Mouse (Mus musculus) intestine, embryonic 16.5 days (tissue): Measurements from ENCODE around the gene Chst14. TPM values are rescaled to one million over a fixed set of nuclear protein-coding genes. Genes with fewer than 3 reads are reported as not detected.

Experiments used
- ATAC-seq: fragments of 200-750 bp; cut with Nextera tagmentation; 2 replicates; pipeline ENCODE4 v1.8.0; 2017; ENCODE audit warnings: moderate TSS enrichment, moderate library complexity
- H3K27ac ChIP-seq: fragments of 300-500 bp; sonication (generic); 2 replicates; pipeline ENCODE4 v1.5.1; 2014; ENCODE audit warnings: mild to moderate bottlenecking, low read length
- H3K27me3 ChIP-seq: fragments of 300-500 bp; sonication (generic); replicated peaks from 2 replicates; pipeline ENCODE4 v1.6.1; 2014; ENCODE audit warnings: low read length, control low read depth, mixed read lengths; ENCODE audit not compliant: control insufficient read depth, insufficient read depth
- H3K36me3 ChIP-seq: fragments of 300-500 bp; sonication (generic); 2 replicates; pipeline ENCODE4 v1.6.1; 2014; ENCODE audit warnings: low read length, control low read depth; ENCODE audit not compliant: control insufficient read depth, insufficient read depth
- H3K4me1 ChIP-seq: fragments of 300-500 bp; sonication (generic); 2 replicates; pipeline ENCODE4 v1.6.1; 2014; ENCODE audit warnings: low read length, control low read depth, mixed read lengths; ENCODE audit not compliant: control insufficient read depth, insufficient read depth
- H3K4me2 ChIP-seq: fragments of 300-500 bp; sonication (generic); 2 replicates; pipeline ENCODE4 v1.6.1; 2014; ENCODE audit warnings: low read depth, low read length, control low read depth
- H3K4me3 ChIP-seq: fragments of 300-500 bp; sonication (generic); 2 replicates; pipeline ENCODE4 v1.5.1; 2014; ENCODE audit warnings: mild to moderate bottlenecking, low read length
- H3K9ac ChIP-seq: fragments of 300-500 bp; sonication (generic); 2 replicates; pipeline ENCODE4 v1.6.1; 2014; ENCODE audit warnings: low read depth, low read length
- H3K9me3 ChIP-seq: fragments of 300-500 bp; sonication (generic); 2 replicates; pipeline ENCODE4 v1.6.1; 2016; ENCODE audit warnings: low read length, control low read depth; ENCODE audit not compliant: control insufficient read depth
- WGBS: fragments of 180-500 bp; shearing (Covaris S2); extraction: QIAGEN DNeasy Blood & Tissue Kit; methylation state at CpG from one replicate; pipeline ENCODE4 v1.1.7; 2014; 5-methylcytosine and 5-hydroxymethylcytosine counted together
- polyA plus RNA-seq: library from polyadenylated mRNA; unstranded; fragments of >200 nt; fragmentation: Nextera tagmentation; extraction: Ambion mirVana; gene quantifications from 2 replicates; pipeline ENCODE4 v1.2.1, GENCODE M21; 2015

The Chst14 gene
- polyA plus RNA-seq, 1 experiment from 2014 or later, result 16.6 TPM

DNA sequence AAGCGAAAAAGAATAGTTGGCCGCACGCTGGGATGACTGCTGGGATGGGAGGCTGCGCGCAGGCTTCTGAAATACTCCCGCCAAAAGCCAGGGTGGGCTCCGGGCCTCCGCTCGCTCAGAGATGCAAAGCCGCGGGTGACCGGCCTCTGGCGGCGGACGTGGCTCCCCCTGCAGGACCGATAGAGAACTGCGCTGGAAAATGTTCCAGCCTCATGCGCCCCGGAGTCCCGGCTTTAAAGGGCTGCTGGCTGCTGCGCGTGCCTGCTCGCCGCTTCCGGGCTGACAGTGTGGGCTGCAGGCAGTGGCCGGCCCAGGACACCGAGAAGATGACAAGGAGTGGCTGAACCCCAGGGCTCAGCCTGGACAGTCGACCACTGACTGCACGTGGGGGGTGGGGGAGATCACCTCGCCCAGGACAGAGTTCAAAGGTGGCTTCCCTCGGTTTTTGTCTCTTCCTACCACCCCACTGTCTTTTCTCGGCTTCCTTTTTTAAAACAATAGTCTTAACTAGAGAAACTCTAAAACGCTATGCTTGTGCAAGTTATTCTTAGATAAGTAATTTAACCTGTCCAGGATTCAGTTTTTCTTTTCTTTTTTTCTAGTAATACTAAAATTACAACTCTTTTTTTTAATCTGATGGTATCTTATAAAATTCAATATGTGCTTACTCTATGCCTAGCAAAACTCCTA is 46.5 kb downstream of the Chst14 start:
- Histone ChIP-seq H3K9ac (peak overlapping the region; percentile 56), H3K9me3 (no peaks in the 10 kb centered on the region), H3K27me3 (peaks cover 16% of the 10 kb centered on the region), H3K27ac (no peak overlapping the region), H3K36me3 (no peaks in the 10 kb centered on the region), H3K4me3 (peak overlapping the region; percentile 40), H3K4me1 (peaks cover 12% of the 10 kb centered on the region; the same call in 1 of the 2 replicates), H3K4me2 (peak overlapping the region; percentile 75)
- 1% methylated on average over 33 of the region's 33 CpGs for WGBS
- ATAC-seq, result peak; percentile 71

DNA sequence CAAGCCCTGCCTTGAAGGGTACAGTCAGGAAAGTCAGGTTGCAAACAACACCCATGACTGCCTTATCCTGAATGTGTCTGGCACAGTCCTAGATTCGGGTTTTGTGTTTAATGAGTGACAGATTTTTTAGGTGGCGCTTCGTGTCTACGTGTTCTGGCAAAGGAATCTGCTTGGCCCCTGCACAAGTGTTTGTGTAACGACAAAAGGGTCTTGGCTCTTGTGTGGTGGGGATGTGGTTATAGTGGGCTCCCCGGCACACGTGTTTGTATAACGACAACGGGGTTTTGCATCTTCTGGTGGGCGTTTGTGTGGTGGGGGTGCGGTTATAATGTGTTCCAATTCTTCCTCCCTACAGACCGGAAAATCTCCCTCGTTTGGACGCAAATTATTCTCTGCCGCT is 49.6 kb downstream of the Chst14 start:
- peaks cover 12% of the 10 kb centered on the region; the same call in 1 of the 2 replicates for H3K4me1 ChIP-seq

DNA sequence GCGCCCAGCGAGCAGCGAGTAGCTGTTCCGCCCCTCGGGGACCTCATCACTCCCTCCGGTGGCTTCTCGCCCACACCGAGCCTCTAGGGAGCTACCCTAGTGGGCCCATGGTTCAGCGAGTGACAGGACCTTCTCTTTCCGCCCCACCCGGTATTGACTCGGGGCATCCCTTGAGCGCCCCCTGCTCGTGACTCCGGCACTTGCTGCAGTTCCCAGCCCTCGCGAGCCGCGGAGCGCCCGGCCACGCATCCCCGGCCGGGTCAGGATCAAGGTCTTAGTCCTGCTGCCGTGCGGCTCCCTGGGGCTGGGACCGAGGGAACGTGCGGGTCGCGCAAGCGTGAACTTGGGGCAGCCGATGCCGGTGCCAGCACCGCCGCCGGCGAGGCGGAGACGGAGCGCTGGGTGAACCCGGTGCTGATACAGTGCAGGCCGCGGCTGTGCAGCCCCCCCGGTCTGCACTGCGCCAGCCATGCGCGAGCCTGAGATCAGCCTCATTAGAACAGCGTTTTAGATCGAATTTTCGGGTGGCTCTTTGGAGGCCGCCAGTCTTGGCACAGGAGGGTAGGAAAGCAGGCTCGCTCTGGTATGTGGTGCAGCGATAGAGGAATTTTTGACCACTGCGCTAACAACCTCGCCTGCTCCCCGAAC is 50.1 kb downstream of the Chst14 start:
- Histone ChIP-seq H3K9ac (peak overlapping the region; percentile 76), H3K27ac (no peak overlapping the region), H3K36me3 (no peaks in the 10 kb centered on the region), H3K4me1 (peaks cover 12% of the 10 kb centered on the region; the same call in 1 of the 2 replicates), H3K4me2 (peak overlapping the region; percentile 99), H3K27me3 (peaks cover 19% of the 10 kb centered on the region), H3K4me3 (peak overlapping the region; percentile 68), H3K9me3 (no peaks in the 10 kb centered on the region)
- 2% methylated on average over 57 of the region's 57 CpGs for WGBS
- ATAC-seq, result peak; percentile 87

More for the DNA sequence above, 49.6 kb downstream of the Chst14 start:
- Histone ChIP-seq H3K4me2 (peak overlapping the region; percentile 99), H3K9me3 (no peaks in the 10 kb centered on the region), H3K36me3 (no peaks in the 10 kb centered on the region), H3K4me3 (peak overlapping the region; percentile 68), H3K9ac (peak overlapping the region; percentile 76), H3K27me3 (peaks cover 19% of the 10 kb centered on the region), H3K27ac (no peak overlapping the region)
- 3% methylated on average over 15 of the region's 15 CpGs for WGBS
- peak; percentile 5; the same call in 1 of the 2 replicates for ATAC-seq

DNA sequence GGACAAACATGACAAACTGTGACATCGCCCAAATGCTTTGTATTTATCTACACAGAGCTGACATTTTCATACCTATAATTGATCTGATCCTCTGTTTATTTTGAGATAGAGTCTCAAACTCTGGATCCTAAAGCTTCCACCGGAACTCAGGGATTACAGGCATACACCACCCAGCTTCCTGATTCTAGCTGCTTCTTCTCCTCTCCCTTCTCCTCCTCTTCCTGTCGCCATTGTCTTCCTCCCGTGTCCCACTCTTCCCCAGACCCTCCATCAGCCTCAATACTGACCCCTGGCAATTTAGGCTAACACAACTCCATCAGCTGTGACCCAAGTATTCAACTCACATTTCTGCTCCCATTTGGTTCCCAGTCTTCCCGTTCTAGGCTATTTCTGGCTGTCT is 50.6 kb downstream of the Chst14 start:
- H3K4me3 ChIP-seq, result peak overlapping the region; percentile 68
- H3K9ac ChIP-seq, result peak overlapping the region; percentile 76; the same call in 1 of the 2 replicates
- WGBS, result 22% methylated on average over 5 of the region's 5 CpGs
- no peak overlapping the region for H3K27ac ChIP-seq
- H3K9me3 ChIP-seq, result no peaks in the 10 kb centered on the region
- no peaks in the 10 kb centered on the region for H3K36me3 ChIP-seq
- H3K4me2 ChIP-seq, result peak overlapping the region; percentile 99
- peaks cover 19% of the 10 kb centered on the region for H3K27me3 ChIP-seq
- ATAC-seq, result no peak
- H3K4me1 ChIP-seq, result peaks cover 12% of the 10 kb centered on the region; the same call in 1 of the 2 replicates

DNA sequence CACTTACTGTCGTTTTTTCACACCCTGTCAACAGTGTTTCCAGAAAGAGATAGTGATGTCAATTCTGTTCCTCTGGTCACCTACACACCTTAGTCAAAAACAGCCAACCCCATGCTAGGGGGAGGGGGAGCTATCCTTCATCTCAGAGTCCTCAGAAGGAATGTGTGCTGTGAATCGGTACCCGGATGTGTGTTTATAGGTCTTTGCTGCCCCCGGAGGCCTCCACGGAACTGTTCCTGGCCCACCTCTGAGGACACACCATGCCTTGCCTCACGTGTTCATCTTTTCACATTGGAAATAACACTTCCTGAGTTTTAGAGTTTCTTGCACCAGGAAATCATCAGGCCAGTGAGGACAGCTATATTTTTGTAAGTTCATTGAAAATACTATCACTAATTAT is 51.8 kb downstream of the Chst14 start:
- Histone ChIP-seq H3K4me3 (no peak overlapping the region), H3K4me2 (no peak overlapping the region), H3K9me3 (no peaks in the 10 kb centered on the region), H3K36me3 (no peaks in the 10 kb centered on the region), H3K9ac (no peak overlapping the region), H3K27me3 (peaks cover 19% of the 10 kb centered on the region), H3K27ac (no peak overlapping the region), H3K4me1 (peaks cover 12% of the 10 kb centered on the region; the same call in 1 of the 2 replicates)
- ATAC-seq, result no peak
- 37% methylated on average over 6 of the region's 6 CpGs for WGBS

Other genes with a start within 250 kb of the Chst14 start
- 0.15 and 0.22 TPM in 2 replicates for gene Ankrd63, start 222.5 kb upstream of the Chst14 start, polyA plus RNA-seq
- 0.99 and 1.3 TPM in 2 replicates for gene Plcb2, start 198.1 kb upstream of the Chst14 start, polyA plus RNA-seq
- 21.9 and 24.1 TPM in 2 replicates for gene Inafm2, start 180.7 kb upstream of the Chst14 start, polyA plus RNA-seq
- 0.93 and 1.2 TPM in 2 replicates for gene Ccdc9b, start 163.8 kb upstream of the Chst14 start, polyA plus RNA-seq
- gene Phgr1, start 153.7 kb upstream of the Chst14 start, polyA plus RNA-seq, result 66.6 and 66.9 TPM in 2 replicates
- gene Disp2, start 146.8 kb upstream of the Chst14 start, polyA plus RNA-seq, result 2.2 and 2.3 TPM in 2 replicates
- gene Knstrn, start 112.5 kb upstream of the Chst14 start, polyA plus RNA-seq, result 78.5 and 85.7 TPM in 2 replicates
- gene Ivd, start 64.5 kb upstream of the Chst14 start, polyA plus RNA-seq, result 41.9 and 51.3 TPM in 2 replicates
- 3.6 and 4.9 TPM in 2 replicates for gene Bahd1, start 26.1 kb upstream of the Chst14 start, polyA plus RNA-seq
- 37.6 and 39.9 TPM in 2 replicates for gene Ccdc32, start 102.9 kb downstream of the Chst14 start, polyA plus RNA-seq
- 3.9 TPM in 2 replicates for gene Rpusd2, start 108.3 kb downstream of the Chst14 start, polyA plus RNA-seq
- 28.3 and 37.8 TPM in 2 replicates for gene Knl1, start 120.6 kb downstream of the Chst14 start, polyA plus RNA-seq
- gene Rad51, start 186.3 kb downstream of the Chst14 start, polyA plus RNA-seq, result 33.1 and 41.2 TPM in 2 replicates
- 63.9 and 73.2 TPM in 2 replicates for gene Rmdn3, start 230.5 kb downstream of the Chst14 start, polyA plus RNA-seq
- 41.2 and 51.9 TPM in 2 replicates for gene Gchfr, start 241.3 kb downstream of the Chst14 start, polyA plus RNA-seq
- gene Gm14137, start 248.0 kb downstream of the Chst14 start, polyA plus RNA-seq, result 0.15 and 0.31 TPM in 2 replicates